Mouse (Mus musculus) heart, adult 2 months (tissue): ENCODE measurements around the gene Lhpp.

Source experiments
- CTCF ChIP-seq: fragments of 200-600 bp; IDR thresholded peaks from 2 replicates; pipeline ENCODE4 v1.8.1; 2022; ENCODE audit warnings: antibody characterized with exemption, mild to moderate bottlenecking, moderate library complexity
- EP300 ChIP-seq: fragments of 200-500 bp; IDR thresholded peaks from 2 replicates; pipeline ENCODE4 v1.6.1; 2011; ENCODE audit warnings: low read depth, low read length, control low read depth; ENCODE audit not compliant: insufficient read depth
- POLR2A ChIP-seq: fragments of 200-500 bp; IDR thresholded peaks from 2 replicates; pipeline ENCODE4 v1.6.1; 2011; ENCODE audit warnings: mild to moderate bottlenecking, low read depth, low read length, control low read depth; ENCODE audit not compliant: insufficient read depth

DNA sequence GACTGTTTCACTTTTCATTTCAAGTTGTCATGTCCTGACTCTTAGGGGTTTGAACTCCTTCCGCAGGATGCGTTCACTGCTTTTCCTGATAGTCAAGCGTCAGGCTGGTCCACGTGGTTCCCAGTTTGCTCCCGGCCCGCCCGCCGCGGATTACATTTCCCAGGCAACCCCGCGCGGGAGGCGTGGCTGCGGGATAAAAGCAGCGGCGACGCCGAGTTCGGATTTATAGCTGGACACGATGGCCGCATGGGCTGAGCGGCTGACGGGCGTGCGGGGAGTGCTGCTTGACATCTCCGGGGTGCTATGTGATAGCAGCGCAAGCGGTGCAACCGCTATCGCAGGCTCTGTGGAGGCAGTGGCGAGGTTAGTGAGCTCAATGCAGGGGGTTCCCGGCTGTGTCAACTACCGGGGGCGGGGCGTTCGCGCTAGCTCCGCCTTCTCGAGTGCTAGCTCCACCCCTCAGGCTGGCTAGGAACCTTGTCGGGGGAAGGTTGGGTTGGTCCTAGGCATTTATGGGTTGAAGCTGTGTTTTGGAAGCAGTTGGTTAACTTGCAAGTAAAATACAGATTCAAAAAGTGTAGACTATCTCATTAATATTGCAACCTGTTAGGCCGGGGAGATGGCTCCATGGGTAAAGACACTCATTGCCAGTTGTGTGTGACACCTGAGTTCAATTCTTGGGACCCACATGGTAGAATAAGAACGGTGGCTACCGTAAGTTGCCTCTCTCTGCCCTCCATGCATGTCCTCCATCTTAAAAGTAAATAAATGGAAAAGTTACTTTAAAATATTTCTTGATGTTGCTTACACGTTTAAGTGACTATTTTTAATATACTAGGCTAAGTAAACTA lies at the start of gene Lhpp:
- TF ChIP-seq POLR2A (peak; percentile 78), CTCF (no peak), EP300 (no peak)
